Mouse (Mus musculus) retina, postnatal 7 days (tissue): ENCODE results near the gene Tubb4b.

Experiments
- DNase-seq: peaks from one replicate; pipeline ENCODE4 v3.0.0-alpha.2; 2012; ENCODE audit warnings: low read depth, low spot score

The Tubb4b gene

GRCm38 (mm10) chr2:25194006-25194405 is 30.5 kb downstream of the Tubb4b start:
- DNase-seq = no peak

GRCm38 (mm10) chr2:25193330-25193770 is 31.2 kb downstream of the Tubb4b start:
- DNase-seq = peak; percentile 78

- no peak for DNase-seq
These were observed 36.7 kb downstream of the Tubb4b start for GRCm38 (mm10) chr2:25187841-25188240.

DNA sequence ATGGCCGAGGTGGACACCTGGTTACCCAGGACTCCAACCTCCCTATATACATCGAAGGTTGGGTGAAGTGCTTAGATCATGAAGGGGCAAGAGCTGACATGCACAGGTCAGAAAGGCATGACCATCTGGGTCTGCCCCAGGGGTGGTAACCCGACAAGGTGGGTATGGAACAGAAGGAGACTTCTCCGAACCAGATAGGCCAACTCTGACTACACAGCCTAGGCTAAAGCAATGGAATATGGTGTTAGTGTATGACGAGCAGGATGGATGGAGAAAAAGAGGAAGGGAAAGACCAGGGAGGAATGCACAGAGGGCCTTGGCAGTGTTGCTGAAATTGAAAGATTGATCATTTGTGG is 37.9 kb downstream of the Tubb4b start:
- no peak for DNase-seq

- peak; percentile 49 for DNase-seq
These were observed 38.6 kb downstream of the Tubb4b start for GRCm38 (mm10) chr2:25185625-25186574.

DNA sequence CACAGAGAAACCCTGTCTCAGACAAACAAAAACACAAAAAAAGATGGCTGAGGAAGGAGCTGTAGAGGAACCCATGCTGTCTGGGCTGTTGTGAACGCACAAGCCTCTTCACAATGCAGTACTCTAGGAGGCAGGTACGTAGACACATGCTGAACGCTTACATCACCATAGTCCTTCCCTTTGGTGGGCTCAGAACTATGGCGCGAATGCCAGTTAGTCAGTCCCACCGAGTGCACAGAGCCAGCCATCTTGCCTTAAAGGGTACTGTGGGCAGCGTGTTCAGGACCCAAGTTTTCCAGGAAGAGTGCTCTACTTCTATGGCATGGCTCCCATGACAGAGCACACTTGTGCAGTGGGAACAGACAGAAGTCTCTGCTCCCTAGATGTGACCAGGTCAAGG is 40.0 kb downstream of the Tubb4b start:
- no peak for DNase-seq

DNA sequence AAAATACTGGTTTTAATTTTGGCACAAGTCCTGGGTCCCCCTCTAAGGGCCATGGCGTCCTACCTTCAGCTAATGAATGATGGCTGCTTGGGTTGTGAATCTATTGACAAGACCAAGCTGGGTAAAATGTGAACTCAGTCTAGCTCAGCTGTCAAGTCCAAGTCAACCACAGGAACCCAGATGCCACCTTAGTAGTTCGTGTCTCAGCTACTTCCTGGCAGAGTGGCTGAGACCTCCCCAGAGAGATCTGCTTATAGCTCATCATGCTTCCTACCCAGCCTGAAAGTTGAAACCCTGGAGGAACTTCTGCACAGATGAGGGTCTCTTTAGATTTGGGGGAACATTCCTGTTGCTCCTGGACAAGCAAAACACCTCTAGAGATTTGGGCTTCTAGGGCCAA is 41.2 kb downstream of the Tubb4b start:
- DNase-seq = no peak

DNA sequence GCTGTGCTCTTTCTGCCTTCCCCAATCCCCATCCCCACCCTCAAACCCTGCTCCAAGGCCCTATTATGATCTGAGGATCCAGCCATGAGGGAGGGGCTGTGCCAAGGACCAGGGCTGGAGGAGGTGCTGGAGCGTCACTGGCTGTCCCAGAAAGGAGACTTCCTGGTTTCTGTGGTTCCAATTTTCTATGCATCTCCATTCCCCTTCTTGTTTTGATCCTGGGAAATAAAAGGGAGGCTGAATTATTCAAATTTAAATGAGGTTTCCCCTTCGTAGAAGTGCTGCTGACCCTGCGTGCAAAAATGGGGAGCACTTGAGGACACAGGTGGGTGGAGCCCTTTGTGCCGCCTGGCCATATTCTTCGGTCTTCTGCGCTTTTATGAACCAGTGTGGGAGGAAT is 41.8 kb downstream of the Tubb4b start:
- DNase-seq = no peak

DNA sequence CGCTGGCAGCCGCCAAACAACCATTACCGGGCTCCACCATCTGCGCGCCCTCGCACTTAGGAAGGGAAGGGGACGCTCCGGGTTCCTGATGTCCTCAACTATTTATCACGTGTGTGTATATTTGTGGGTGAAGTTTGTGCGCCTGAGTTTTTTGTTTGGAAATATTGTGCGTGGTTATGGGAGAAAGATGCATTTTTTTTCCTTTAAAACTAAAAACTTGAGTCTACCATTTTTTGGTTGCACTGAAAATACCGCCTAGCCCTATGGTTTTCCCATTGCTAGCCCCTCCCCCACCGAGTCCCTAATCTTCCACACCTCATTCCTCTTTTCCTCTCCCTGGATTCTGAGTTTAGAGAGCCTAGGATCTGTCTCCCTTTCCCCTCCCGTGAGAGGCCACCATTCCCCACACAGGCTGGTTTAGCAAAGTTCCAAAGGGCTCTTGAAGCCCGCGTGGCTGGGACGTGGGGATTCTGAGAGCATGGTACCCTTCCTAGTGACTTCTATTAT is 42.6 kb downstream of the Tubb4b start:
- no peak for DNase-seq

DNA sequence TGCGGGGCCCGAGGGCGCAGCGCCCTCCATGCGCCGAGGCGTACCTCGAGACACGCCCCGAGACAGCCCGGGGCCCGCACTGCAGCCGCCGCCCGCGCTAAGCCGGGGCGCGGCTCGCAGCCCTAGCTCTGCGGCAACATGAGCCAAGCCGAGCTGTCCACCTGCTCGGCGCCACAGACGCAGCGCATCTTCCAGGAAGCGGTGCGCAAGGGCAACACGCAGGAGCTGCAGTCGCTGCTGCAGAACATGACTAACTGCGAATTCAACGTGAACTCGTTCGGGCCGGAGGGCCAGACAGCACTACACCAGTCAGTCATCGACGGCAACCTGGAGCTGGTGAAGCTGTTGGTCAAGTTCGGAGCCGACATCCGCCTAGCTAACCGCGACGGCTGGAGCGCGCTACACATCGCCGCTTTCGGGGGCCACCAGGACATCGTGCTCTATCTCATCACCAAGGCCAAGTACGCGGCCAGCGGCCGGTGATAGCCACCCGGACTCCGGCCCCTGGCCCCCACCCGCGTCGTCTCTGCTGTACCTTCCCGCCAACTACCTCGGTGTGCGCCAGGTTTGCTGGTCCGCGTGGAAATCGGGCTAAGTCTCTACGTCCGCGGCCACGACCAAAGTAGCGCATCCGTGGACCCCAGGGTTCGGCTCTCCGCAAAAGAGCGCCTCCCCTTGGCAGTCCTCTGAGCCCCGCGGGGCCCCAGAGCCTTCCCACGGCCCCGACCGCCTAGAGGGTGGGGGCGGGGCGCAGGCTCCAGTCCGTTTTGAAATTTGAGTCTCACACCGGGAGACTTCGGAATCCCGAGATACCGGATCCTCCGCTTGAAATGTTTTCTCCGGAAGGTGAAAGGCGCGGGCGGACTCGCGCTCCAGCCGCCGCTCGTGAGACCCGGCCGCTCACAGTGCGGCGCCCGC is 43.3 kb downstream of the Tubb4b start:
- no peak for DNase-seq

DNA sequence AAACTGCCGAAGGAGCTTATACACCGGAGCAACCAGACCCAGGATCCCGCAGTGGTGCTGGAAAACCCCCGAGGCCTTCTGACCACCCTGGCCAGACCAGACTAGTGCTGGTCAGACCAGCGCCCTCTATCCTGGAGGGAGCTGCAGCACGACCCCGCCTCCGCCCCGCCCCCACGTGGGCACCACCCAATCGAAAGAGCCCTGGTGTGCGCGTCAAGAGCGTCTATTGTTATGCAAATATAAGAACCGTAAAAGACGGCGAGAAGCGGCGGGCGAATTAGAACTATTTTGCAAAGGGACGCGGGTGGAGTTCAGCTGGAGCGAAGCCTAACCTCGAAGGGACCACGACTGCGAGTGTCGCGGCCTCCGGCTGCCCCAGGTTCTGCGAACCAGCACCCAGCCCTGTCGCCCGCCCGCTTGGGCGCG is 44.0 kb downstream of the Tubb4b start, which contains the start of gene Nrarp:
Gene Nrarp, plus strand, starts transcription at position 281 of the 426 bp plus-strand sequence.
- DNase-seq = peak; percentile 82

GRCm38 (mm10) chr2:25179566-25180217 is 44.8 kb downstream of the Tubb4b start:
- DNase-seq = no peak

- DNase-seq = no peak
These were observed 46.1 kb downstream of the Tubb4b start for GRCm38 (mm10) chr2:25178285-25178972.

- DNase-seq = no peak
These were observed 46.8 kb downstream of the Tubb4b start for GRCm38 (mm10) chr2:25177685-25178084.

- DNase-seq = no peak
These were observed 47.4 kb downstream of the Tubb4b start for GRCm38 (mm10) chr2:25177076-25177475.

- DNase-seq = no peak
These were observed 47.9 kb downstream of the Tubb4b start for GRCm38 (mm10) chr2:25176573-25176972.

- no peak for DNase-seq
These were observed 48.8 kb downstream of the Tubb4b start for GRCm38 (mm10) chr2:25175690-25176078.

DNA sequence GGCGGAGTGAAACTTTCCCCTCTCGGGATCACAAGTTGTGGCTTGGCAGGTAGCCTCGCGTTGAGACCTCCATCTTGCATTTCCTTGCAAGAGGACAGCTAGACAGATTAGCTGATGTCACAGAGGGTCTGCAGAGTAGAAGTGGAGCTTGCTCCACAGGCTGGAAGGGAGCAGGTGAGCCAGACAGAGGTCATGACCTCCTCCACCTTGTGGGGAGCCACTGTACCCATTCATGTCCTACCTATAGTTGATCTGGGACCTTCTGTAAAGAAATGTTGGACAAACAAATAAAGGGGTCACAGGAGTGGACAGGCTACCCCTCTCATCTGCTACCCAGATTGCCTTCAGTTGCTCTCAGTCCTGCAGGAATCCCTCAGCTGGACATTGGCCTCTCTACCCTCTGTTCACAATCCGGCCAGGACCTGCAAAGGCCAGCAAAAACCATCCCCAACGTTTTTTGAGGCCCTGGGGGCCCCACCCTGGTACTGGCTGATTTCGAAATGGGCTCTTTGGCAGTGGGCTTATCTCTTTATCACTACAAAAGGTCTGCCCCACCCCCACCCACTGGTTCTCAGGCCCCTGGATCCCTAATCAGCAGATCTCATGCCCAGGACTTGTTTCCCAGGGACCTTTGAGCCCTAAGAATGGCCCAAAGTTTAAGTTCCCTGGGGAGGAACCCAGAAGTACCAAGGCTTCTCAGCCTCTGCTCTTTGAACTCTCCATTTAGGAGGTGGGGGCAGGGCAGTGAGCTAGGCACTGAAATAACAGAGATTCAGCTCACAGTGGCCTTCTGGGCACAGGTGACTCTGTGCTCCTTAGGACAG is 49.4 kb downstream of the Tubb4b start:
- no peak for DNase-seq

DNA sequence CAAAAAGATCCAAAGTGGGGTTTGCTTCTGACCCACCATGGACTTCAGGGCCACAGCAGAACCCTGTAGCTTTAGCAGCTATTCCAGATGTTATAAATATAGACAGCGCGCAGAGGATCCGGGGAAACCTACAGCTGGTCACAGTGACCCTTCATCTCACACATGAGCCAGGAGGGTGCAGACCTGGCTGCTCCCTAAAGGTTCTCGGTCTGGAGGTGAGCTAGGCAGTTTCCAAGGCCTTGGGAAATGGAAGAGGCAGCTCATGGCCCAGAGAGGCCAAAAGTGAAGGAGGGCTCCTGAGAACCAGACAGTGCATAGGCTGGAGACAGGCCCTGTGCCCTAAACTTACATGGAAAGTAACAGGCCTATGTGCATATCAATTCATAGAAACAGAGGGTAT is 50.7 kb downstream of the Tubb4b start:
- DNase-seq = no peak

DNA sequence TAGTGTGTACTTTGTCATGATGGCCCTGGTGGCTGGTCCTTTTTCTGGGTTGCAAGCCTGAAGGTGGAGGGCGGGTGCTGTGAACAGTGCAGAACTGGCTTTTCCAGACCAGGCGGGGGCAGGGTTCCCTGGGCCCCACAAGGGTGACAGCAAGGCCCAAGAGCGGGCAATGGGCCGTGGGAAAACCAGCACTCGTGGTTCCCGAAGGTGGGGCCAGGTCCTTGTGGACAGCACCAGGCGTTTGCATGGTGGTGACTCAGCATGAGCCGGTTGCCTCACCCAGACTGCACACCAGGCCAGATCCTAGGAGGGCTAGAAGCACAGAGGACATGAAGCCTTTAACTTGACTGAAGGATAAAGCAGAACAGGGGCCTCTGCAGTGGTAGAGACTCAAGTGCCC is 51.9 kb downstream of the Tubb4b start:
- no peak for DNase-seq
